Mouse (Mus musculus): Measurements from ENCODE around the gene Brox.

- TF ChIP-seq CTCF (IDR thresholded peaks at IDR 0.05; ENCODE audit: insufficient read depth, low read depth, low read length) (no peak), POLR2A (IDR thresholded peaks at IDR 0.05; ENCODE audit: insufficient read depth, low read depth, low read length) (no peak)
Observed at GRCm38 (mm10) chr1:183236460-183236859, 60.6 kb downstream of the Brox start.

All from olfactory bulb, adult 2 months (tissue).